Mouse (Mus musculus) forebrain, embryonic 13.5 days (tissue): Measurements from ENCODE around the gene Nat8. TPM values are rescaled to one million over a fixed set of nuclear protein-coding genes. Genes with fewer than 3 reads are reported as not detected.
"Not testable (repeated sequence)": the region's sequence is repeated elsewhere in the genome, so short reads cannot be mapped to it uniquely, and the experiment has no call there.

Experiments
- ATAC-seq: fragments of 200-750 bp; cut with Nextera tagmentation; 2 replicates; pipeline ENCODE4 v1.8.0; 2017
- H3K27ac ChIP-seq: fragments of 300-500 bp; sonication (generic); 2 replicates; pipeline ENCODE4 v1.5.1; 2015; ENCODE audit warnings: inconsistent platforms, mild to moderate bottlenecking, moderate library complexity
- H3K27me3 ChIP-seq: fragments of 300-500 bp; sonication (generic); 2 replicates; pipeline ENCODE4 v1.6.1; 2015; ENCODE audit warnings: mild to moderate bottlenecking, inconsistent platforms
- H3K36me3 ChIP-seq: fragments of 300-500 bp; sonication (generic); 2 replicates; pipeline ENCODE4 v1.6.1; 2015; ENCODE audit warnings: mild to moderate bottlenecking, inconsistent platforms; ENCODE audit not compliant: poor library complexity, severe bottlenecking
- H3K4me1 ChIP-seq: fragments of 300-500 bp; sonication (generic); 2 replicates; pipeline ENCODE4 v1.6.1; 2015; ENCODE audit warnings: inconsistent platforms
- H3K4me2 ChIP-seq: fragments of 300-500 bp; sonication (generic); 2 replicates; pipeline ENCODE4 v1.6.1; 2015; ENCODE audit warnings: inconsistent platforms, mild to moderate bottlenecking, moderate library complexity
- H3K4me3 ChIP-seq: fragments of 300-500 bp; sonication (generic); 2 replicates; pipeline ENCODE4 v1.5.1; 2015; ENCODE audit warnings: mild to moderate bottlenecking, inconsistent platforms
- H3K9ac ChIP-seq: fragments of 300-500 bp; sonication (generic); 2 replicates; pipeline ENCODE4 v1.6.1; 2015; ENCODE audit warnings: mild to moderate bottlenecking, inconsistent platforms
- H3K9me3 ChIP-seq: fragments of 300-500 bp; sonication (generic); replicated peaks from 2 replicates; pipeline ENCODE4 v1.6.1; 2016; ENCODE audit warnings: inconsistent platforms
- WGBS: fragments of 180-500 bp; shearing (Covaris S2); methylation state at CpG from one replicate; pipeline ENCODE4 v1.1.7; 2015; 5-methylcytosine and 5-hydroxymethylcytosine counted together
- polyA plus RNA-seq: library from polyadenylated mRNA; unstranded; fragments of >200 nt; fragmentation: Nextera tagmentation; extraction: Ambion mirVana; gene quantifications from 2 replicates; pipeline ENCODE4 v1.2.1, GENCODE M21; 2015

Nat8 gene
- polyA plus RNA-seq, 1 experiment from 2014 or later, result not detected

DNA sequence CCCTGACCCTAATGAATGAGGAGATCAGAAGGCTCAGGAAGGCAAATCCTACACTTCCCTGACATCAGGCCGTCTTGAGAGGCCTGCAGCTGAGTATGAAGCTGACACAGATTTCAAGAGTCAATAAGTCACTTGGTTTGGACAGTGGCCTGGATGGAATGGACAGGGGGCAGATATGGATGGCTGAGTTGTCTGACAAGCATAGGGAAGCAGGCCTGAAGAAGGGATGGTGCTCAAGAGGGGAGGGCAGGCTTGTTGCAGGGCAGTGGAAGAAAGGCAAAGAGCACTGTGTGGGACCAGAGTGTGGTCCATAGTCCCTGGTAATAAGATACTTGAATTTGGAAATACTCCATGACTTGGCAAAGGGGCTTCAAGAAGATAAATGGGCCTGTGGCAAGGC is 2.4 kb downstream of the Nat8 start:
- Histone ChIP-seq H3K36me3 (no peaks in the 10 kb centered on the region), H3K9ac (no peak overlapping the region), H3K4me1 (no peaks in the 10 kb centered on the region), H3K27me3 (no peaks in the 10 kb centered on the region), H3K4me3 (no peak overlapping the region), H3K4me2 (no peak overlapping the region), H3K27ac (no peak overlapping the region), H3K9me3 (no peaks in the 10 kb centered on the region)
- no peak for ATAC-seq
- WGBS, result 68% methylated on average over 1 of the region's 1 CpGs

DNA sequence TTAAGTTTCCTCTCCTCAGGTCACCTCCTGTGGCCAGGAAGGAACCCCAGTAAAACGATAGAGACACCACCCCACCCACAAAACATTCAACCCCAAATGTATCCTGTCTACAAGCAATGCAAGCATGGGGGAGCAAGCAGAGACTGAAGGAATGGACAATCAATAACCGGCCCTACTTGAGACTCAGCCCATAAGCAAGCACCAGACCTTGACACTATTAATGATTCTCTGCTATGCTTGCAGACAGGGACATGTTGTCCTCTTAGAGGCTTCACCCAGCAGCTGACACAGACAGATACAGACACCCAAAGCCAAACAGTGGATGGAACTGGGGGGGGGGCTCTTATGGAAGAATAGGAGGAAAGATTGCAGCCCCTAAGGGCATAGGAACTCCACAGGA is 6.0 kb downstream of the Nat8 start:
- H3K27me3 ChIP-seq, result no peaks in the 10 kb centered on the region
- no peaks in the 10 kb centered on the region for H3K9me3 ChIP-seq
- no peaks in the 10 kb centered on the region for H3K4me1 ChIP-seq
- H3K4me3 ChIP-seq, result no peak overlapping the region
- no peak overlapping the region for H3K9ac ChIP-seq
- no peak overlapping the region for H3K27ac ChIP-seq
- H3K4me2 ChIP-seq, result no peak overlapping the region
- no peak for ATAC-seq
- no peaks in the 10 kb centered on the region for H3K36me3 ChIP-seq
- 85% methylated on average over 2 of the region's 2 CpGs for WGBS

DNA sequence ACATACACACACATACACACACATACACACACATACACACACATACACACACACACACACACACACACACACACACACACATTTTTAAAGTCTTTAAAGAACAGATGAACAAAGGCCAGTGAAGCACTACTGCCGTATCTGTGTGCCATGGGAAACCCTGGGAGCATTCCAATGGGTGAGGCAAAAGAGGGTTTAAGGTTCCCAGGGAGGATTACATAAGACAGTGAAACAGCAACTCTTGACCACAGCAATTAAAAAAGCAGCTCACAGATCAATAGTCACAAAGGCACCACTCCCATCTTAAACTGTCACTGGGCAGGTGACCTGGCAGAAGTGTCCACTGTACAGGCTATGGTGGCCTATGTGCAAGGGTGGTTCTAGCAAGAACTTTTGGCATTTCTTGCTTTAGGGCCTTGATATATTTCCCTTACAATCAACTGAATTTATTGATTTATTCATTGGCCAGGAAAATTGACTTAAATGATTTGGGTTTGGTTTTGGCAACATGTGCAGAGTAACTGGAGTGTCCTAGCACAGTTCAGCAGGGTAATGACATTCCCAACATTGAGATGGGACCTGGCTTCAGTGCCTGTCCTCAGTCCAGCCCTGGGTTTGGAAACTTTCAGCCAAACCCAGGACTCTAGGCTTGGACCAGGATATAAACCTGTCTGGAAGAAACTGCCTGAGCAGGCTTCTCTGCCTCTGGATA is 8.3 kb downstream of the Nat8 start:
- 90% methylated on average over 1 of the region's 1 CpGs for WGBS
- H3K9ac ChIP-seq, result no peak overlapping the region
- H3K36me3 ChIP-seq, result no peaks in the 10 kb centered on the region
- no peaks in the 10 kb centered on the region for H3K9me3 ChIP-seq
- H3K27me3 ChIP-seq, result no peaks in the 10 kb centered on the region
- no peak overlapping the region for H3K4me3 ChIP-seq
- no peak for ATAC-seq
- H3K4me2 ChIP-seq, result no peak overlapping the region
- no peak overlapping the region for H3K27ac ChIP-seq
- no peaks in the 10 kb centered on the region for H3K4me1 ChIP-seq

DNA sequence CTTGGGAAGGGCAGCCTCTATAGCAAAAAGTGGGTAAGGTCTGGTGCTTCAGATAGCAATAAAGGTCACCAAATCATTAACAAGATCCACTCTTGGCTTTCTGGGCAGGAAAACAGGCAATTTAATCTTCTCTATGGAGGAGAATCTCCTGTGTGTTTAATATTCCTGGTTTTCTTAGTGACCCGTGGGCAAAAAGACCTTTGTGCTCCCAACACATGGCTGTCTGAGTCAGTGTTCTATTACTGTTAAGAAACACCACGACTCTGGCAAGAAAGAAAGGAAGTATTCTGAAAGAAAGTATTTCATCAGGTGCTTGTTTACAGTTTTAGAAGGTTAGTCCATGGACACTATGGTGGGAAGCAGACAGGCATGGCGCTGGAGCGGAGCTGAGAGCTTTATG is 9.6 kb downstream of the Nat8 start:
- Histone ChIP-seq H3K4me3 (no peak overlapping the region), H3K27ac (no peak overlapping the region), H3K27me3 (no peaks in the 10 kb centered on the region), H3K9me3 (no peaks in the 10 kb centered on the region), H3K36me3 (no peaks in the 10 kb centered on the region), H3K4me1 (no peaks in the 10 kb centered on the region), H3K9ac (no peak overlapping the region), H3K4me2 (no peak overlapping the region)
- no peak for ATAC-seq
- WGBS, result 81% methylated on average over 4 of the region's 4 CpGs

DNA sequence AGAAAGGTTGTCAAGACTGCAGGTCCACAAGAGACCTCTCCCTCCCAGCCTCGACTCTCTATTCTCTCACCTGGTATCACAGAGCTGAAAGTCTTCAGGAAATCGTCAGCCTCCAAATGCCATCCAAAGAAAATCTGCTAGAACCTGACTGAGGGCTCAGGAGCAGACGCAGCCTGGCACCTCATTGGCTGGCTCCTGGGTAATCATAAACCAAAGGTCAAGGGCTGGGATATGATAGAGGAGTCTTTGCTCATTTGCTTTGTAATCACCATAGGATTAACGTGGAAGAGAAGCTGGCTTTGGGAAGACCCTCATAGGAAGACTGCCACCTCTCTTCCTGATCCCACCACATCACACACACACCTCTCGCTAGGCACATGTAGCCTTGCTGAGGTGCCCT is 11.0 kb downstream of the Nat8 start, which contains the start of the genes Nat8f6 and Nat8f5:
Gene Nat8f6 (minus strand): TSS at position 118 of the 400 bp plus-strand sequence.
Gene Nat8f5 (minus strand): TSS at position 136 of the 400 bp plus-strand sequence.
- WGBS, result 91% methylated on average over 5 of the region's 5 CpGs
- no peak for ATAC-seq
- Histone ChIP-seq H3K9ac (no peak within 1 kb of the TSS), H3K36me3 (no peaks in the 10 kb centered on the region), H3K27ac (no peak within 1 kb of the TSS), H3K4me1 (no peaks in the 10 kb centered on the region), H3K4me3 (no peak within 1 kb of the TSS), H3K27me3 (no peaks in the 10 kb centered on the region), H3K4me2 (no peak within 1 kb of the TSS), H3K9me3 (no peaks in the 10 kb centered on the region)

DNA sequence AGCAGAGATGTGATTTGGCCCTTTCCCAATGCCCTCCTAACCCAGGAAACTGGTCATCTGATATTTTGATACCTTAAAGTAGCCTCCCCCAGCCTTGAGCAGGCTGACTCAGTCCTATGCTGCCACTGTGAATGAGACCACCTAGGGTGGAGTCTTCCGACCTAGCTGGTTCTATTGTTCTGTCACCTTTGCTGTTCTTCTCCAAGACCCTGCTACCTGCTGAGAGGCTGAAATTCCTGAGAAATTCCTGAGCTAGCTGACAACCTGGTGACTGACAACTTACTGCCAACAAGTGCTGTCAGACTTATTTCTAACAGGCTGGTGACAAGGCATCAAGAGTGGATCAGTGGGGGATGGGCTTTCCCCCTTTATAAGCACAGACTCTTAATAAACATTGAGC is 13.5 kb downstream of the Nat8 start:
- WGBS, result 31% methylated on average over 1 of the region's 1 CpGs
- ATAC-seq, result no peak
- H3K36me3 ChIP-seq, result no peaks in the 10 kb centered on the region

DNA sequence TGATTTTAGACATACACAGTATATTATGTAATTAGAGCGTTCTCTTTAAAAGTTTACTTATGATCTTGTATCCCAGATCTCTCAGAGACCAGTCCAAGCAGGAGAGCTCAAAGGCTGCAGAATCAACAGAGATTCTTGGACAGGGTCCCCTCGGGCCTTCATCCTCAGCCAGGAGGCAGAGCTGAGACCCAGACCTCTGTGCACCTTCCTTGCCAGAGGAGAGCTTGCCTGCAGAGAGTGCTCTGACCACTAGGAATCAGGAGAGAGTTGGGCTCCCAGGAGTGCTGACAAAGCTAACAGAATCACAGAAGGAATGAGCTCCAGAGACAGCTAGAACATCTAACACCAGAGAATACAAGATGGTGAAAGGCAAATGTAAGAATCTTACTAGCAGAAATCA is 18.5 kb downstream of the Nat8 start:
- WGBS, result 84% methylated on average over 2 of the region's 2 CpGs
- no peak overlapping the region for H3K4me3 ChIP-seq
- H3K27ac ChIP-seq, result no peak overlapping the region
- H3K4me2 ChIP-seq, result no peak overlapping the region
- H3K9ac ChIP-seq, result no peak overlapping the region
- no peaks in the 10 kb centered on the region for H3K27me3 ChIP-seq
- no peaks in the 10 kb centered on the region for H3K36me3 ChIP-seq
- no peaks in the 10 kb centered on the region for H3K9me3 ChIP-seq
- no peak for ATAC-seq
- no peaks in the 10 kb centered on the region for H3K4me1 ChIP-seq

More for the DNA sequence above, 13.5 kb downstream of the Nat8 start:
- H3K27ac ChIP-seq, result no peak overlapping the region
- H3K9me3 ChIP-seq, result no peaks in the 10 kb centered on the region
- no peak overlapping the region for H3K4me2 ChIP-seq
- H3K4me3 ChIP-seq, result no peak overlapping the region
- H3K9ac ChIP-seq, result no peak overlapping the region
- H3K4me1 ChIP-seq, result no peaks in the 10 kb centered on the region
- H3K27me3 ChIP-seq, result no peaks in the 10 kb centered on the region

DNA sequence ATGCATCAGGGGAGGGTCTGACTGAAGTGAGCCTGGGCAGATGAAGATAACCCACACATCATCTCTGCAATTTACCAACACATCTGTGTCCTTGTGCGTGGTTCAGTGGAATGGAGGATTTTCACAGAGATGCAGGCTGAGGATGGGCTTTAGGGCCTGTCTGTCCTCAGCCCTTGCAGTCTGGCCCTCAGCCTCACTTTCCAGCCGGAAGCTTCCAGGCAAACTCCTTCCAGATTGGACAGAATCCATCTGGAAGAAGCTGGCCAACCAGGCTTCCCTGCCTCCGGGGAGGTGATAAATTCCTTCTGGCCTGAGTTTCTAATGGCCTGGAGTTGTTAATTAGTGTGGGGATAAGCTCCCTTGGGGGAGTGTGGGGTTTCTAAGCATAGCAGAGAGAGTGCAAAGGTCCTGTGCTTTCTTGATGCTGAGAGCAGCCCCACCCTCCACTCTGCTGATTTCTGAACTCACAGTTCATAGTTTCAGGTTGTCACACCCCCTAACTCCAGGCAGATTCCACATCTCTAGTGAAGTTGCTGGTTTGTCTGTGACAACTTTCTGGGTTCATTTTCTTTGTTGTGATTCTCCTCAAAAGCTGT is 20.8 kb downstream of the Nat8 start:
- H3K4me1 ChIP-seq, H3K27me3 ChIP-seq, H3K9ac ChIP-seq, ATAC-seq, H3K4me2 ChIP-seq, H3K4me3 ChIP-seq, H3K36me3 ChIP-seq, H3K9me3 ChIP-seq, H3K27ac ChIP-seq: not testable (repeated sequence)
- WGBS, result 74% methylated on average over 3 of the region's 3 CpGs

DNA sequence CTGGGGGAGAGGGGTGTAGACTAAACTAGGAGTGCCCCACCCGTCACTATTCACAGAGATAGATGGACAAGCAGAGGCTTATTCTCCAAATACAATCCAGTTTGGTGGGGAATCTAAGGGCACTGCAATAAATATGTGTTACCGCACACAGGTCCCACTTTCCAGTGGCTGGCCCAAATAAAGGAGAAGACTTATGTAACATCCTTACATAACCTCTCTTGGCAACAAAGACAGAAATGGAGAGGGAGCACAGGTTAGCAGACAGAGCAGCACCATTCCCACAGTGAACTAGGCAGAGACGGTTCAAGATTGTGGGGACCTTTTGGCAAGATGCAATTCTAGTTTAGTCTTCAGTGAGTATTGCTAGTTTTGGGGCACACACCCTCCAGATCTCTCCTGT is 21.4 kb downstream of the Nat8 start:
- H3K4me2 ChIP-seq, H3K36me3 ChIP-seq, H3K27ac ChIP-seq, ATAC-seq, H3K27me3 ChIP-seq, H3K4me3 ChIP-seq, H3K9ac ChIP-seq, H3K9me3 ChIP-seq, H3K4me1 ChIP-seq: not testable (repeated sequence)
- WGBS, result 94% methylated on average over 3 of the region's 3 CpGs

DNA sequence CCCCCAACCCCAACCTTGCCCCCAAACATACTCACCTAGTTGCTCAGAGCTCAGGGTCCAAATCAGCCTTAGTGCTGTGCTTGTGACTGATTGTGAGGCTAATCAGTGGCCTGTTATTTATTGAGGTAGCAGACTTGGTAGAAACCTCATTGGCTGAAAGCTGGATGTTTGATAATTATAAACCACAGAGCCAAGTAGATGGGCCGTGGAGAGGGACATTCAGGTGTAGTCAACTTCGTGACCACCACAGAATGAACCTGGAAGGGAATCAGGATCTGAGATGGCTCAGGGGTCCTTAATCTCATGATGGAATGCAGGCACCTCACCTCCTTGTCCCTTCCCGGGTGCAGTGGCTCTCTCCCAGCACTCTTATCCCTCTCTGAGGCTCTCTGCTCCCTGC is 22.1 kb downstream of the Nat8 start:
- H3K9ac ChIP-seq, H3K27ac ChIP-seq, H3K27me3 ChIP-seq, ATAC-seq, H3K4me2 ChIP-seq, H3K4me1 ChIP-seq, H3K4me3 ChIP-seq, H3K9me3 ChIP-seq, H3K36me3 ChIP-seq: not testable (repeated sequence)
- 71% methylated on average over 3 of the region's 3 CpGs for WGBS

DNA sequence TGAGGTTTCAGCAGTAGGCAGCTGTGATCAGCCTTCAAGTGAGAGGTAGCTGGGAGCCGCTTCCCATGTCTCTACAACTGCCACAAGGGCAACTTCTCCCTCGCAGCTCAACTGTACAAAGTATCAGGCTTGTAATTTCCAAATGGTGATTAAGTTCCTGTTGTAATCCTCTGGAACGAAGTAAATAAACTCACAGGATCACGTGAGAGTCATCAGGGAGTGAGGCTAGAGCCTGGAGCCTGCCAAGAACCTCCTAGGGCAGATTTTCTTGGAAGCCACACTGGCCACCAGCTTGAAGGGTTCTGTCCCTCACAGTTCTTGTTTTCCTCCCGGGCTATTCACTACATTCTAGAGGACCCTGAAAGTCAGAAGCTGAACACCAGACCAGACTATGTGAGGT is 28.7 kb downstream of the Nat8 start:
- ATAC-seq, H3K4me1 ChIP-seq, H3K36me3 ChIP-seq, H3K4me3 ChIP-seq, H3K9me3 ChIP-seq, H3K9ac ChIP-seq, H3K27ac ChIP-seq, H3K4me2 ChIP-seq, H3K27me3 ChIP-seq: not testable (repeated sequence)
- 82% methylated on average over 5 of the region's 5 CpGs for WGBS
